Mouse (Mus musculus) layer of hippocampus, adult 8-10 months (tissue): ENCODE data around the gene Gpr161. TPM values are rescaled to one million over a fixed set of nuclear protein-coding genes. Genes with fewer than 3 reads are reported as not detected.
"Not testable (repeated sequence)": the region's sequence is repeated elsewhere in the genome, so short reads cannot be mapped to it uniquely, and the experiment has no call there.

Source experiments
- DNase-seq, 2 experiments: peaks; one replicate each; pipeline ENCODE4 v3.0.0; 2022; ENCODE audit warnings: low spot score in 2 of 2
- total RNA-seq, 4 experiments: library from RNA; stranded (reverse); gene quantifications; 2 replicates each; pipeline ENCODE4 v1.2.4; 2022

Gpr161 gene
- total RNA-seq, 4 experiments from 2014 or later, result 48.2 to 76.2 (median 62.3) TPM

DNA sequence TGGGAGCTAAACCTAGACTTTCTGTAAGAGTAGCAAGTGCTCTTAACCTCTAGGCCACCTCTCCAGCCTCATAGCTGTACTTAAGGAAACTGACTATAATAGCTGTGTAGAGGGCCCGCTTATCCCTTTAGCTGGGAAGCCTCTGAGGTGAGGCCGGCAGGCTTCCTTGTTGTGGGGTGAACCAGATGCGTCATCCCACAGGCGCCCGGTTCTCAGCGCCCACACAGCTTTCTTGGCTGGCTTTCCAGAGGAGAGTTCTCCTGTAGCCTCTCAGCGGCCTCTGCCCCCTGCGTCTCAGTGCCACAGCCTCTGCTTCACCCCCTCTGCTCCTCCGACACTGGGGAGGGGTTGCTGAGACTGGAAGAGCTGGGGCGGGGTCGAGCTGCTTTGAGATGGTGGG lies 20.8 kb downstream of the Gpr161 start:
- no peak for DNase-seq

DNA sequence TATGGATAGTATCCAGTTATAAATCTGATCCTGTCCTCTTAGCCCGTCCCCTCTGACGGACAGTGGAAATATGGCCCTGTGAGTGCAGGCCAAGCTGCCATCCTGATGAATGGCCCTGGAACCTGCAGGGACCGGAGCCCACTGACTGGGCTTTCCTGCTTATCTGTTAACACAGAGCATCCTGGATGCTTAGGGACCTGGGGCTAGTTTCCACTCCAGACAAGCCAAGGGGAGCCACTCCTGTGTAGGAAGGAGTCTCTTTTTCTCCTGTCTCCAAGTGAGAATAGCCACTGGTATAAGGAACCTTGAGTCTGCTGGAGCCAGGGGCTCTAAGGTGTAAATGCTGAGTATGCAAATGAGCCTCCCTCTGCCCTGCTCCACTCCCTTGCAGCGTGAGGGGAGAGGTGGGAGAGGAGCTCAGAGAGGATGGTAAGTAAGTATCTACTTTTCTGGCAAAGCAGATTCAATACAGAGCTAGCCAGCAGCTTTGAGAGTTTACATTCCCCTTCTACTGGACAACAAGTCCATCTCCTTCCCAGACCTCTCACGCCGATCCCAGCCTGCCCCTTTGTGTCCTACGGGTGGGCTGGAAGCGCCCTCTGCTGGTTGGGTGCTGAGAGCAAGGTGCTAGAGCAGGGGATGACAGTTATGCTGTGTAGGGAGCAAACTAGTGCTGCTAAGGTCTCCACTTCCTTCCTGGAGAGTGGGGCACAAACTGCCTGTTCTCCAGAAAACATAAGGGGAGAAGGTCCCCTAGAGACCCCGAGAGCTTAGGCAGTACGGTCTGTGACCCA lies 24.7 kb downstream of the Gpr161 start:
- peak; percentile 56 to 72 for DNase-seq

GRCm38 (mm10) chr1:165321393-165321861 lies 25.8 kb downstream of the Gpr161 start:
- DNase-seq, result no peak

GRCm38 (mm10) chr1:165321891-165322290 lies 26.3 kb downstream of the Gpr161 start:
- DNase-seq, result no peak

DNA sequence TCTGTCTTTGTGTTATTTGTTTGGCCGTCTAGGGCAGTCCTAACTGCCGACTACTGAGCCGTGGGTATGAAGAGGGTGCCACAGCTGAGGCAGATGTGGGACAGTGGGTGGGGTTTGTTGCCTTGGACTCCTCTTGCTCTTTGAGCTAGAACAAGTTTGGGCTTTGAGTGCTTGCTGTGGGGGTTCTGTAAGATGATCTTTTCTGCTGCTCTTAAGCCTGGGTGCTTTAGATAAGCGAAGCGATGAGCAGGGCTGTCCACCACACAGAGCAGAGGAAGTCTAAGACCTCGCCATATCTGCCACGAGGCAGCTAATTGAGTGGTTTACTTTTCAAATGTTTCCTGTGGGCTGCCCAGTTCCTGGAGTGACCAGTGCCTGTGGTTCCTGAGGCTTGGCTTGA lies 27.3 kb downstream of the Gpr161 start:
- DNase-seq, result no peak

GRCm38 (mm10) chr1:165327370-165327769 lies 31.8 kb downstream of the Gpr161 start:
- DNase-seq, result no peak

DNA sequence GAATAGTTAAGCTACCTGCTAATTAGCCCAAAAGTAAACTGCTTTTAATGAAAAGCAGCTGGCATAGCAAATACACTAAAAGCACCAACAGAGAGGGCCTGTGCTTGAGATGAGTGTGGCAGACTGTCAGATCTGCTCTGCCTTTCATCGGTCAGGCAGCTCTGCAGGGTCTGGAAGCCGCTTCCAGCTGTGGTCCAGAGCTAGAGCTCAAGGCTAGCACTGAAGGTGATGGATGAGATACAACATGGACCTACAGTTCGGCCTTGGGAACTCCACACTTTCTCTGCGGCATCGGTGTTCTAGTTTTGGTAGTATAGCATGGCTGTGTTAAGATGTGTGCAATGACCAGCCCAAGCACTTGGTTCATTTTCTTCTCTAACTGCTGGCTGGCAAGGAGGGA lies 32.2 kb downstream of the Gpr161 start:
- no peak for DNase-seq

DNA sequence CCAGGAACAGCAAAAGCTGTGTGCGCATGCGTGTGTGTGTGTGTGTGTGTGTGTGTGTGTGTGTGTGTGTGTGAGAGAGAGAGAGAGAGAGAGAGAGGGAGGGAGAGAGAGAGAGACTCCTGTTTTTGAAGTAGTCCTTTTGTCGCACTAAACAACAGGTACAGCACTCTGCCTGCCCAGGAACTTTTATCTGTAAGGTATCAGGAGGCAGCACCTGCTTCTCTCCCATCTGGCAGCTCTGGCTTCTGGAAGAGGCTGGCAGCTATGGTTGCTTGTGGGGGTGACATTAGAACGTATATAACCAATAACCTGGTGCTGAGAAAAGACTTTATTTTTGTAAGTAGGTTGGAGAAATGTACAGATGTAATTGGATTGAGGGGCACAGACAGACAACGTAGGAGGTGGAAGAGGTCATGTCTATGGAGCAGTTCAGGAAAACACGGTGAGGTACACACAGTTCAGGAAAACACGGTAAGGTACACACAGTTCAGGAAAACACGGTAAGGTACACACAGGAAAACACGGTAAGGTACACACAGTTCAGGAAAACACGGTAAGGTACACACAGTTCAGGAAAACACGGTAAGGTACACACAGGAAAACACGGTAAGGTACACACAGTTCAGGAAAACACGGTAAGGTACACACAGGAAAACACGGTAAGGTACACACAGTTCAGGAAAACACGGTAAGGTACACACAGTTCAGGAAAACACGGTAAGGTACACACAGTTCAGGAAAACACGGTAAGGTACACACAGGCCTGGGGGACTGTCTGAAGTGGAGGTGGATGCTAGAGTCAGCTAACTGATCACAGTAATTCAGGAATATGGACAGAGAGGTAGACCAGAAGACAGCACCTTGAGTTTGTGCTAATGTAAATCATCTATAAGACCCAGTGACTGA lies 33.0 kb downstream of the Gpr161 start:
- DNase-seq, result not testable (repeated sequence)

- no peak for DNase-seq
Measured at GRCm38 (mm10) chr1:165330859-165331258, 35.3 kb downstream of the Gpr161 start.

DNA sequence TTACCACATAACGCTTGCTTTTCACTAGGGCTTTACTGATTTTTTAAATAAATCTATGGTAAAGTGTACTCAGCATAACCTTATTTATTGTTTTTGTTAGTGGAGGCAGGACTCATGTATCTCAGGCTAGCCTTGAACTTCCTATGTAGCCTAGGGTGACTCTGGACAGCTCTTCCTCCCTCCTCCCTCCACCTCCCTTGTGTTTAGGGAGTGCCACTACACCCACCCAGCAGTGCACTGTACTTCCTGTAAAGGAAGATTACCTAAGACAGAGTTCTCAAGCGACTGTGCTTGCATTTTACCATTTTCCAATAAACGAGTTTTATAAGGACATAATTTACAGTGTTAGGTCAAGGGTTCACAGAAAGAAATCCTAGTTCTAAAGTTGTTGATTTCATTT lies 37.2 kb downstream of the Gpr161 start:
- no peak for DNase-seq

GRCm38 (mm10) chr1:165342126-165342525 lies 46.5 kb downstream of the Gpr161 start:
- DNase-seq, result no peak

- no peak for DNase-seq
Measured at GRCm38 (mm10) chr1:165344453-165344852, 48.9 kb downstream of the Gpr161 start.

- no peak for DNase-seq
Measured at GRCm38 (mm10) chr1:165348627-165349026, 53.0 kb downstream of the Gpr161 start.

DNA sequence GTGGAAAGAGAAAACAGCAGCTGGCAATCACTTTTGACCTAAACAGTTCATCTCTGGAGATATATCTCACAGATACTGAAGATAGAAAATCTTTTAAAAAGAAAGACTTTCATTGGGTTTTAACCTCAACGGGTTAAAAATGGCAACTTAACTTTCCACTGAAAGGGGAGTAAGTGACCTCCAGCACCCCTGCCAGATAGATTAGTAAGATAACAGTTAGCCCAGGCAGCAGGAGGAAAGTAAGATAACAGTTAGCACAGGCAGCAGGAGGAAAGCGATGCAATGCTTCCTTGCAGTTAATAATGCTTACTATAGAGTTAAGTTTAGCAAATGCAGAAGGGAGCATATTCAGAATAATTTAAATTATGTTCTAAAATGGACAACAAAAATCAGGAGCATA lies 60.8 kb downstream of the Gpr161 start:
- DNase-seq, result no peak

DNA sequence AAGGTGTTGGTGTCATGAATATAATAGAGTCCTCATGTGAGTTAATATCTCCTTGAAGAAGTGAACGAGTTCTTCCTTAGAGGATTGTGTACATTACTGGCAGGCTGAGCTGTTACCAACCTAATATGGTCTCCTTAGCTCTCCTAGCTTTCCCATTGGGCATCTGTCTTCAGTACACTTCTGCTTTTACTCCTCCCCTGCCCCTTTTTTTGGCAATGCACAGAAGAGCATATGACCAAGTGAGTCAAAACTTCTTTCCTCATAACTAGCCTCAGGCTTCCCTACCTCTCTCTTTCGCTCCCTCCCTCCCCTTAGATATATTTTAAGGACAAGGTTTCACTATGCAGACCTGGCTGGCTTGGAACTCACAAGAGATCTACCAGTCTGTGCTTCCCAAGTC lies 67.7 kb downstream of the Gpr161 start:
- DNase-seq, result no peak

GRCm38 (mm10) chr1:165365057-165365456 lies 69.5 kb downstream of the Gpr161 start:
- DNase-seq, result no peak

DNA sequence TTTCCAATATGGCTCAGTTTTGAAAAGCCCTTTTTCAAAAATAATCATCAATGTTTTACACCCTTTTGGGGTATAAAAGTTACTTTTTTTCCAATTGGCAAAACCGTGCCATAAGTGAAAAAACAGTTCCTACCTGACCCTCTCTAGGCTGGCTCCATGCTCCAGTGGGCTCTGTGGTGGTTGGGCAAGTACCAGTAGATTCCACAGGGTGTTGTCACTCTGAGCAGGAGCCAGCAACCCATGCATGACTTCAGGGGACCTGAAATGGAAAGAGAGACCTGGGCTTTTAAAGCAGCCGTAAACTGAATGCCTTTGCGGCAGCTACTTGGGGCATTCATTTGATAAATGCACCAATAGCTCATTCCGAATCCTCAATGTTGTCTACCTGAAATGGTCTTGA lies 75.4 kb downstream of the Gpr161 start:
- DNase-seq, result no peak

DNA sequence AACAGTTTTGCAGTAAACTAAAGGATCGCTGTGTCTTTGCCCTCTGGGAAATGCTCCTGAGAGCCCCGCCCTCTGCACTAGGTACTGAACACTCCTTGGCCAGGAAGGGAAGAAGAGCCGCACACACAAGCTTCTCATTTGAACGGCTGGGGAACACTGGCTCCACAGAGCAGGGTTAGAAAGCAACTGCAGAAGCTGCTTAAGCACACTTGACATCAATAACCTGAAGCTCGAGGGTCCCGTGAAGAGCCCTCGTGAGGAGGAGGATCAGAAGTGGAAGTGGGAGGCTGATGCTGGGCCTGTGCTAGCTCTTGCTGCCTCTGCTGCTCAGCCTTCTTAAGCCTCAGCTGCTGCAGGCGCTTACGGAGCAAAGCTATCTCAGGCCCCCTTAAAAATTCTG lies 78.2 kb downstream of the Gpr161 start:
- DNase-seq, result no peak
